Comparison of ENCODE assay signal across 13 mouse cellular contexts in genomic region chr14:57911316-57911715, GRCm38 (mm10). TPM values are rescaled to one million over a fixed set of nuclear protein-coding genes. Genes with fewer than 3 reads are reported as not detected.
DNase-seq lines count a peak whose midpoint lies in the region; ATAC-seq and TF ChIP-seq lines count a peak whose summit lies in the region.
"Had no signal": no experiment of that assay in that cellular context is flagged by ENCODE, and none has a peak within 500 bp of the region (broad histone marks: within the 10 kb centered on the region; RNA-seq: fewer than 3 reads in every experiment).

No protein-coding gene starts in this region.

- WGBS in kidney, embryonic 14.5 days, result 85% methylated on average over 4 of the region's 4 CpGs
- WGBS in neural tube, embryonic 13.5 days, result 81% methylated on average over 4 of the region's 4 CpGs
- 83% methylated on average over 4 of the region's 4 CpGs for WGBS in lung, adult 2 months

- no peak for TF ChIP-seq CTCF in lung, adult 2 months (IDR thresholded peaks at IDR 0.05; ENCODE audit: insufficient read depth, low read length)

- no peaks in the 10 kb centered on the region for H3K27me3 ChIP-seq in kidney, embryonic 14.5 days (ENCODE audit: control insufficient read depth, insufficient read depth, low read length)
- H3K27me3 ChIP-seq in neural tube, embryonic 13.5 days, result no peaks in the 10 kb centered on the region
- H3K27me3 ChIP-seq: hindbrain, embryonic 13.5 days; liver, embryonic 15.5 days; neural tube, embryonic 12.5 days; stomach, embryonic 15.5 days had no signal

- H3K4me3 ChIP-seq in kidney, embryonic 14.5 days (ENCODE audit: low read length), result no peak overlapping the region
- no peak overlapping the region for H3K4me3 ChIP-seq in neural tube, embryonic 13.5 days
- H3K4me3 ChIP-seq in lung, adult 2 months (replicated peaks; ENCODE audit: extremely low read depth, low read depth, low read length), result no peak overlapping the region
- H3K4me3 ChIP-seq: neural tube, embryonic 12.5 days had no signal

- DNase-seq in CD4-positive, CD25-positive, alpha-beta regulatory T cell, adult 2 months (ENCODE audit: low read depth, low spot score), result peak; percentile 11
- DNase-seq in kidney, postnatal 4 days, result no peak
- DNase-seq in neural tube, embryonic 10.5 days (ENCODE audit: extremely low spot score, low spot score), result no peak
- no peak for DNase-seq in lung, adult 18-20 months
- DNase-seq in lung, adult 2 months, result no peak

- no peaks in the 10 kb centered on the region for H3K4me1 ChIP-seq in kidney, embryonic 14.5 days (ENCODE audit: control insufficient read depth, insufficient read depth, low read length)
- H3K4me1 ChIP-seq in neural tube, embryonic 13.5 days (replicated peaks), result peaks cover 10% of the 10 kb centered on the region; the same call in 1 of the 2 replicates
- H3K4me1 ChIP-seq in lung, adult 2 months (ENCODE audit: control insufficient read depth, insufficient read depth, low read length), result peaks cover 8% of the 10 kb centered on the region
- H3K4me1 ChIP-seq: hindbrain, embryonic 13.5 days; limb, embryonic 10.5 days; neural tube, embryonic 12.5 days; stomach, embryonic 15.5 days had no signal

- peak overlapping the region; percentile 12; the same call in 1 of the 2 replicates for H3K9ac ChIP-seq in kidney, embryonic 14.5 days (ENCODE audit: low read depth, low read length)
- H3K9ac ChIP-seq in neural tube, embryonic 13.5 days, result no peak overlapping the region
- H3K9ac ChIP-seq: liver, embryonic 15.5 days; neural tube, embryonic 12.5 days; stomach, embryonic 15.5 days had no signal

- H3K36me3 ChIP-seq in kidney, embryonic 14.5 days (ENCODE audit: control insufficient read depth, insufficient read depth, low read length), result peaks cover 3% of the 10 kb centered on the region; the same call in 1 of the 2 replicates
- peaks cover 12% of the 10 kb centered on the region for H3K36me3 ChIP-seq in neural tube, embryonic 13.5 days

- no peak for TF ChIP-seq POLR2A in lung, adult 2 months (IDR thresholded peaks at IDR 0.05; ENCODE audit: borderline replicate concordance, extremely low read depth, low read depth, low read length)

- H3K9me3 ChIP-seq in kidney, embryonic 14.5 days (ENCODE audit: control insufficient read depth, low read length), result no peaks in the 10 kb centered on the region
- no peaks in the 10 kb centered on the region for H3K9me3 ChIP-seq in neural tube, embryonic 13.5 days
- H3K9me3 ChIP-seq: hindbrain, embryonic 13.5 days; limb, embryonic 10.5 days; liver, embryonic 15.5 days; neural tube, embryonic 12.5 days; stomach, embryonic 15.5 days had no signal

- no peak for ATAC-seq in CD4-positive, CD25-positive, alpha-beta regulatory T cell, adult 4 months
- no peak for ATAC-seq in kidney, embryonic 14.5 days (ENCODE audit: low FRiP score, low TSS enrichment)
- peak; percentile 42; the same call in 1 of the 2 replicates for ATAC-seq in neural tube, embryonic 13.5 days (ENCODE audit: low read depth)

- H3K4me2 ChIP-seq in kidney, embryonic 14.5 days (replicated peaks; ENCODE audit: low read depth, low read length), result no peak overlapping the region
- H3K4me2 ChIP-seq in neural tube, embryonic 13.5 days, result no peak overlapping the region

- H3K27ac ChIP-seq in kidney, embryonic 14.5 days (ENCODE audit: low read depth, low read length), result no peak overlapping the region
- no peak overlapping the region for H3K27ac ChIP-seq in neural tube, embryonic 13.5 days (replicated peaks)
- H3K27ac ChIP-seq: hindbrain, embryonic 13.5 days; liver, embryonic 15.5 days; neural tube, embryonic 12.5 days; stomach, embryonic 15.5 days had no signal

RNA-seq across cellular contexts. Expression of gene Zdhhc20, which starts 21.2 kb away (rescaled TPM):
- 100 to 1,000 TPM; 212 to 215 TPM for polyA plus RNA-seq in CD4-positive, CD25-positive, alpha-beta regulatory T cell, adult 4 months (2017; shearing (Covaris generic))
- 66.8 and 69.0 TPM in 2 replicates for polyA plus RNA-seq in kidney, embryonic 14.5 days (2014; fragmentation: Nextera tagmentation; extraction: Ambion mirVana)
- polyA plus RNA-seq in neural tube, embryonic 13.5 days (2015; fragmentation: Nextera tagmentation; extraction: Ambion mirVana), result 48.9 and 50.9 TPM in 2 replicates
- polyA plus RNA-seq in lung, adult 2 months (2012; rRNA removed), result 6.2 and 9.4 TPM in 2 replicates
